Mouse (Mus musculus) hindbrain, embryonic 13.5 days (tissue): ENCODE measurements at regions not wholly inside any gene's neighbourhood (a gene's known extent, or its start where the extent isn't known, plus 50 kb on each side); places are given as distances from the start of the nearest gene placed in this dataset.

Experiments used
- ATAC-seq: fragments of 200-750 bp; cut with Nextera tagmentation; 2 replicates; pipeline ENCODE4 v1.8.0; 2017; ENCODE audit warnings: moderate TSS enrichment; ENCODE audit not compliant: low FRiP score
- H3K27ac ChIP-seq: fragments of 300-500 bp; sonication (generic); 2 replicates; pipeline ENCODE4 v1.5.1; 2015; ENCODE audit warnings: inconsistent platforms, mild to moderate bottlenecking, moderate library complexity
- H3K27me3 ChIP-seq: fragments of 300-500 bp; sonication (generic); 2 replicates; pipeline ENCODE4 v1.6.1; 2015; ENCODE audit warnings: mild to moderate bottlenecking, inconsistent platforms
- H3K36me3 ChIP-seq: fragments of 300-500 bp; sonication (generic); 2 replicates; pipeline ENCODE4 v1.6.1; 2015; ENCODE audit warnings: mild to moderate bottlenecking, inconsistent platforms
- H3K4me1 ChIP-seq: fragments of 300-500 bp; sonication (generic); replicated peaks from 2 replicates; pipeline ENCODE4 v1.6.1; 2015; ENCODE audit warnings: inconsistent platforms
- H3K4me2 ChIP-seq: fragments of 300-500 bp; sonication (generic); 2 replicates; pipeline ENCODE4 v1.6.1; 2015; ENCODE audit warnings: inconsistent platforms, mild to moderate bottlenecking, moderate library complexity
- H3K4me3 ChIP-seq: fragments of 300-500 bp; sonication (generic); 2 replicates; pipeline ENCODE4 v1.5.1; 2015; ENCODE audit warnings: mild to moderate bottlenecking, inconsistent platforms
- H3K9ac ChIP-seq: fragments of 300-500 bp; sonication (generic); 2 replicates; pipeline ENCODE4 v1.6.1; 2015; ENCODE audit warnings: mild to moderate bottlenecking, inconsistent platforms
- H3K9me3 ChIP-seq: fragments of 300-500 bp; sonication (generic); 2 replicates; pipeline ENCODE4 v1.6.1; 2016; ENCODE audit warnings: inconsistent platforms
- WGBS: fragments of 180-500 bp; shearing (Covaris S2); methylation state at CpG from one replicate; pipeline ENCODE4 v1.1.7; 2015; 5-methylcytosine and 5-hydroxymethylcytosine counted together

GRCm38 (mm10) chr13:113436288-113436687 is 143.3 kb downstream of the BC067074 start:
- no peak overlapping the region for H3K27ac ChIP-seq
- H3K4me2 ChIP-seq, result no peak overlapping the region
- H3K9ac ChIP-seq, result no peak overlapping the region
- no peak overlapping the region for H3K4me3 ChIP-seq
- no peaks in the 10 kb centered on the region for H3K9me3 ChIP-seq
- H3K36me3 ChIP-seq, result no peaks in the 10 kb centered on the region
- H3K4me1 ChIP-seq, result no peaks in the 10 kb centered on the region
- H3K27me3 ChIP-seq, result no peaks in the 10 kb centered on the region
- no peak for ATAC-seq
- 91% methylated on average over 3 of the region's 3 CpGs for whole genome bisulfite sequencing

DNA sequence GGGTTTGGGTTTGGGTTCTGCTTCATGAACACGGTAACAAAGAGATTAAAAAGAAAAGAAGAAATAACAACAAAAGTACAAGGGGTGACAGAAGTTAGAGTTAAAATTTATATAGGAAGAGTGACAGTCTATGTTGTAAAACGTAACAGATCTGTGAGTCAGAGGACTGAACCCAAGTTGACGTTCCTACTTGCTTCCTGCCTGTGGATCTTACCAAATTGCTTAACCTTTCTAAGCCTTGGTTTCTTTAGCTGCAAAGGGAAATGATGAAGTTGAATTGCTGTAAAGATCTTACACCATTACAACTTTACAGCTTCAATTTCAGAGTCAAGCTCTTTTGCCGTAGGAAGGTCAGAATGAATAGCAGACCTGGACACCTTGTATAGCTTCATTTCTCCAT is 142.2 kb downstream of the BC067074 start:
- Histone ChIP-seq H3K9ac (no peak overlapping the region), H3K4me1 (no peaks in the 10 kb centered on the region), H3K9me3 (no peaks in the 10 kb centered on the region), H3K4me2 (no peak overlapping the region), H3K4me3 (no peak overlapping the region), H3K36me3 (no peaks in the 10 kb centered on the region), H3K27ac (no peak overlapping the region), H3K27me3 (no peaks in the 10 kb centered on the region)
- no peak for ATAC-seq
- 92% methylated on average over 4 of the region's 4 CpGs for WGBS

GRCm38 (mm10) chr13:113433456-113433855 is 140.5 kb downstream of the BC067074 start:
- H3K9me3 ChIP-seq, result no peaks in the 10 kb centered on the region
- H3K36me3 ChIP-seq, result no peaks in the 10 kb centered on the region
- H3K9ac ChIP-seq, result no peak overlapping the region
- H3K27me3 ChIP-seq, result no peaks in the 10 kb centered on the region
- no peaks in the 10 kb centered on the region for H3K4me1 ChIP-seq
- no peak overlapping the region for H3K27ac ChIP-seq
- no peak overlapping the region for H3K4me2 ChIP-seq
- no peak overlapping the region for H3K4me3 ChIP-seq
- no peak for ATAC-seq
- WGBS, result 77% methylated on average over 5 of the region's 5 CpGs

DNA sequence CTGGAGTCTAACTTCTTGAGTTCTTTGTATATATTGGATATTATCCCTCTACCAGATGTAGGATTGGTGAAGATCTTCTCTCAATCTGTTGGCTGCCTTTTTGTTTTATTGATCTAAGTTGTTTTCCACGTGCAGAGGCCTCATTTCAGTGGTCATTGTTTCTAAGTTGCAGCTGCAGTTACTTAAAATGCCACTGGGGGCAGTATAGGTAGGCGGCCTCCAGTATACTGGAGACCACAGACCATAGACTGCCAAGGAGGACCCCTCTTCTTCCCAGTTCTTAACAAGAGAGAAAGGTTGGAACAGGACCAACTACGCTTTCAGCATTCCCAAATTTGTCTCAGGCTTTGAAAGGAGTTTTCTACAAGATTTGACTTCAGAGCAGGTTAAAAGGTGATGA is 136.7 kb downstream of the BC067074 start:
- Histone ChIP-seq H3K36me3 (no peaks in the 10 kb centered on the region), H3K9me3 (no peaks in the 10 kb centered on the region), H3K27ac (no peak overlapping the region), H3K4me2 (no peak overlapping the region), H3K27me3 (no peaks in the 10 kb centered on the region), H3K4me3 (no peak overlapping the region), H3K9ac (no peak overlapping the region), H3K4me1 (no peaks in the 10 kb centered on the region)
- ATAC-seq, result no peak
- WGBS, result 41% methylated on average over 3 of the region's 3 CpGs
